Mouse (Mus musculus): Measurements from ENCODE around the gene Tceal3. TPM values are rescaled to one million over a fixed set of nuclear protein-coding genes. Genes with fewer than 3 reads are reported as not detected.
"Not testable (repeated sequence)": the region's sequence is repeated elsewhere in the genome, so short reads cannot be mapped to it uniquely, and the experiment has no call there.

Gene Tceal3
- polyA plus RNA-seq, 1 experiment from 2014 or later = 8.2 TPM

DNA sequence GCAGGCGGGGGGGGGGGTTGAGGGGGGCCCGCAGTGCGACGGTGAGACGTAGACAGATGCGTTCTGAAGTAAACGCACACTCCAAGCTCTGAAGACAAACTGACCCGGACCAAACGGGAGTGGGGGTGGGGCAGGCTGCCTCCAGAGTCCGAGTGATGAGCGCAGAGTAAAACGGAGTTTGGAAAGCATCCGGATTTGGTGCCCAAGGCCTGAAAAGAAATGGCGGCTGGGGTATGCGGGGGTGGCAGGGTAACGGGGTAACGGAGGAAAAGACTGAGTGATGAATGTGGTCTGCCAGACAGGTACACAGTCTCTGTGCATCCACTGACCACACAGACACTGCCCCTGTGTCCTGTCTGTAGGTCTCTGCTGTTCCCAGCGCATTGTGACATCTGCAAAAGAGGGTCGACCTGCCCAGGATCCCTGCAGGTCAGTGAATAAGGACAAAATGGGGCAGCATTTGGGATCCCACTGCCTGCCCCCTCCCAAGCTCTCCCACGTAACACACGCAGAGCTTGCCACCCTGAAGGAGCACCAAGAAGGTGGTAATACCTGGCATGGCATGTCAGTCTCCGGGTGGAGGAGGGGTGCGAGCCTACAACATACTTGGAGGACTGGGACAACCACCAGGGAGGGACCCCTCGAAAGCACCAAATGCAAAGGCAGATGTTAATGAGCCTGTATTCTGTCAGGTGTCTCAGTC, 76.3 kb downstream of the Tceal3 start:
- not testable (repeated sequence) for H3K27ac ChIP-seq (replicated peaks; ENCODE audit: low read depth, low read length); H3K36me3 ChIP-seq (replicated peaks; ENCODE audit: control insufficient read depth, insufficient read depth, low read depth, low read length); H3K9me3 ChIP-seq (replicated peaks; ENCODE audit: control insufficient read depth, low read length); ATAC-seq (replicated peaks; ENCODE audit: insufficient number of reproducible peaks, low FRiP score, low TSS enrichment, low read depth); H3K27me3 ChIP-seq (ENCODE audit: control insufficient read depth, insufficient read depth, low read length); H3K4me1 ChIP-seq (ENCODE audit: control insufficient read depth, insufficient read depth, low read length)
- 27% methylated on average over 20 of the region's 24 CpGs for WGBS
- peak; percentile 11 for DNase-seq (ENCODE audit: low spot score)
- H3K4me3 ChIP-seq (ENCODE audit: low read depth, low read length) = peak overlapping the region; percentile 41
- H3K9ac ChIP-seq (replicated peaks; ENCODE audit: low read length) = peak overlapping the region; percentile 55
- H3K4me2 ChIP-seq (ENCODE audit: low read depth, low read length) = peak overlapping the region; percentile 81

DNA sequence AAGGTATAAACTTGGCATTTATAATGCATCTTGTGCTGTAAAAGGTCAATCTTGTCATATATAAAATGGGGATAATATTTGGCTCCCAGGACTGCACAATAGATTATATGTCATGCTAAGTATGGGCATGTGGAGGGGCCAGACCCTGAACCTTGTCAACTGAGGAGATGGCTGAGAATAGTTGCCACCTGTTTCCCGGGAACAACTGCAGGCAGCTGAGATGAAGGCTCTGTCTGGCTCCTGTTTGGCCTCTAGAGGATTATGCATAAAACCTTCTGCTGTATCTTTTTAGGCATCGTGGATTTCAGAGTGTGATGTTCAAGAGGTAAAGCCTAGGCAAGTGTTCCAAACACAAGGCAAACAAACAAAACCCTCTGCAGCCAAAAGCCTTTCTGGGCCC, 78.2 kb downstream of the Tceal3 start:
- WGBS = 82% methylated on average over 2 of the region's 2 CpGs
- DNase-seq (ENCODE audit: low spot score) (no peak), ATAC-seq (replicated peaks; ENCODE audit: insufficient number of reproducible peaks, low FRiP score, low TSS enrichment, low read depth) (no peak)
- no peaks in the 10 kb centered on the region for H3K9me3 ChIP-seq (replicated peaks; ENCODE audit: control insufficient read depth, low read length)
- no peak overlapping the region for H3K27ac ChIP-seq (replicated peaks; ENCODE audit: low read depth, low read length)
- no peaks in the 10 kb centered on the region for H3K27me3 ChIP-seq (ENCODE audit: control insufficient read depth, insufficient read depth, low read length)
- no peak overlapping the region for H3K9ac ChIP-seq (replicated peaks; ENCODE audit: low read length)
- no peak overlapping the region for H3K4me2 ChIP-seq (ENCODE audit: low read depth, low read length)
- no peak overlapping the region for H3K4me3 ChIP-seq (ENCODE audit: low read depth, low read length)
- H3K4me1 ChIP-seq (ENCODE audit: control insufficient read depth, insufficient read depth, low read length) = no peaks in the 10 kb centered on the region
- H3K36me3 ChIP-seq (replicated peaks; ENCODE audit: control insufficient read depth, insufficient read depth, low read depth, low read length) = no peaks in the 10 kb centered on the region

DNA sequence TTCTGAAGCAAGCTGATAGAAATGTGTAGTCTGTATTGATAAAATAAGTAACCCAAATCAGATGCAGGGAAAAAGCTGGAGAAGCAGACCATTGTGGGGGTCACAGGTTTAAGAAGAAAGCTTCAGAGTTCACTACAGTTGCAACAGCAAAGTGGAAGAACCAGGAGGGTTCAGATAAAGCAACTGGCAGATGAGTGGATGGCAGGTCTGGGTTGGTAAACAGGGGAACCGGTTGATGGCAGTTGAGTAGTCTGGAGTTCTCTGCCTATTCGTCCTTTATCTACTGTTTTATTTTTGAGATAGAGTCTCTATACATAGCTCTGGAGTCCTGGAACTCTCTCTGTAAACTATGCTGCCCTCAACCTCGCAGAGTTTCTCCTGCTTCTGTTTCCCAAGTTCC, 90.3 kb downstream of the Tceal3 start:
- no peaks in the 10 kb centered on the region for H3K9me3 ChIP-seq (replicated peaks; ENCODE audit: control insufficient read depth, low read length)
- 66% methylated on average over 3 of the region's 3 CpGs for WGBS
- H3K4me2 ChIP-seq (ENCODE audit: low read depth, low read length) = no peak overlapping the region

DNA sequence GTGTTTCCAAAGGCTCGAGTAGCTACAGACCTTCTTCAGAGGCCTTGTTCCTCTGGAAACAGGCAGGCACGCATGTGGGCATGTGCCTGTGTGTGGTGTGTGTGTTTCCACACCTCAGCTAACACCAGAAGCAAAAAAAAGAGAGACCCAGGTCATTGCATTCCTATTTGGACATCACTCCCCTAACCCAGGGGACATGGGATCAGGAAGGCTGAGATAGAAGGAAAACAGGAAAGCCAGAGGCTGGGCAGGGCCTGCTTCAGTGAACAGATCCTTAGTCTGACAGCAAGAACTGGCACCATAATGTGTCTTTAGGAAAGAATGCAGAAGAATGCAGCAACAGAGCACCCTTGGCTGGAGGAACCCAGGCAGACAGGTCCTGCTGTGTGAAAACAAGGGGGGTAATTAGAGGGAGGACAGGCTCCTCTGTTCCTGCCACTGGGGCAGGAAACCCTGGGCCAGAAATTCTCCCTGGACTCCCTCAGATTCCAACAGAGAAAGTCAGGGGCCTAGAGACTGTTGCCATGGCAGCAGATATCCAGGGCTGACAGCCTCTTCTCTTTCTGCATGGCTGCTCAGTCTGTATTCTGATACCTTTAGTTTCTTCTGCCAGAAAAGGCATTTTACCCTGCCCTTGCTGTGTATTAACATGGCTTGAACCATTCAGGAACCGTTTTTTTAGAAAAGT, 101.1 kb downstream of the Tceal3 start:
- DNase-seq (ENCODE audit: low spot score) = not testable (repeated sequence)
- 54% methylated on average over 3 of the region's 3 CpGs for WGBS

More for the DNA sequence above, 90.3 kb downstream of the Tceal3 start:
- Histone ChIP-seq H3K36me3 (replicated peaks; ENCODE audit: control insufficient read depth, insufficient read depth, low read depth, low read length) (no peaks in the 10 kb centered on the region), H3K4me3 (ENCODE audit: low read depth, low read length) (no peak overlapping the region), H3K27ac (replicated peaks; ENCODE audit: low read depth, low read length) (no peak overlapping the region), H3K9ac (replicated peaks; ENCODE audit: low read length) (no peak overlapping the region), H3K4me1 (ENCODE audit: control insufficient read depth, insufficient read depth, low read length) (no peaks in the 10 kb centered on the region), H3K27me3 (ENCODE audit: control insufficient read depth, insufficient read depth, low read length) (no peaks in the 10 kb centered on the region)
- ATAC-seq (replicated peaks; ENCODE audit: insufficient number of reproducible peaks, low FRiP score, low TSS enrichment, low read depth) (no peak), DNase-seq (ENCODE audit: low spot score) (no peak)

DNA sequence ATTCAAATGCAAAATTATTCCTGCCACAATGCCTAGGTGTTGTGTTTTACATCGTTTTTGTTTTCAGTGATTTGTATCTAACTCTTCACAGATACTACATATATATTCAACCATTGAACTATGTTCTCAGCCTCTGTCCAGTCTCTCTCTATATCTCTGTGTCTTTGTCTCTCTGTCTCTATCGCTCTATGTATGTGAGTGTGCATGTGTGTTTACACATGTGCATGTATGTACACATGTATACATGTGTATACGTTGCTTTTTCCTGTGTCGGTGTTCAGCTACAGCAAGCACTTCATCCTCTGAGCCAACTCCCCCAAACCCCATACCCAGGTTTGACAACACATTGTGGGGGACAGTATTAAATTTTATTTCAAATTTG, 101.6 kb downstream of the Tceal3 start:
- H3K36me3 ChIP-seq (replicated peaks; ENCODE audit: control insufficient read depth, insufficient read depth, low read depth, low read length) = no peaks in the 10 kb centered on the region
- H3K27ac ChIP-seq (replicated peaks; ENCODE audit: low read depth, low read length) = no peak overlapping the region
- no peaks in the 10 kb centered on the region for H3K9me3 ChIP-seq (replicated peaks; ENCODE audit: control insufficient read depth, low read length)
- no peak overlapping the region for H3K9ac ChIP-seq (replicated peaks; ENCODE audit: low read length)
- no peak overlapping the region for H3K4me2 ChIP-seq (ENCODE audit: low read depth, low read length)
- no peaks in the 10 kb centered on the region for H3K4me1 ChIP-seq (ENCODE audit: control insufficient read depth, insufficient read depth, low read length)
- ATAC-seq (replicated peaks; ENCODE audit: insufficient number of reproducible peaks, low FRiP score, low TSS enrichment, low read depth) (no peak), DNase-seq (ENCODE audit: low spot score) (no peak)
- H3K4me3 ChIP-seq (ENCODE audit: low read depth, low read length) = no peak overlapping the region
- WGBS = 76% methylated on average over 4 of the region's 4 CpGs
- no peaks in the 10 kb centered on the region for H3K27me3 ChIP-seq (ENCODE audit: control insufficient read depth, insufficient read depth, low read length)

More for the DNA sequence above, 101.1 kb downstream of the Tceal3 start:
- not testable (repeated sequence) for H3K27ac ChIP-seq (replicated peaks; ENCODE audit: low read depth, low read length); H3K4me3 ChIP-seq (ENCODE audit: low read depth, low read length); H3K9me3 ChIP-seq (replicated peaks; ENCODE audit: control insufficient read depth, low read length); H3K27me3 ChIP-seq (ENCODE audit: control insufficient read depth, insufficient read depth, low read length); H3K4me1 ChIP-seq (ENCODE audit: control insufficient read depth, insufficient read depth, low read length); H3K4me2 ChIP-seq (ENCODE audit: low read depth, low read length); H3K36me3 ChIP-seq (replicated peaks; ENCODE audit: control insufficient read depth, insufficient read depth, low read depth, low read length); H3K9ac ChIP-seq (replicated peaks; ENCODE audit: low read length)
- peak; percentile 83 for ATAC-seq (replicated peaks; ENCODE audit: insufficient number of reproducible peaks, low FRiP score, low TSS enrichment, low read depth)

DNA sequence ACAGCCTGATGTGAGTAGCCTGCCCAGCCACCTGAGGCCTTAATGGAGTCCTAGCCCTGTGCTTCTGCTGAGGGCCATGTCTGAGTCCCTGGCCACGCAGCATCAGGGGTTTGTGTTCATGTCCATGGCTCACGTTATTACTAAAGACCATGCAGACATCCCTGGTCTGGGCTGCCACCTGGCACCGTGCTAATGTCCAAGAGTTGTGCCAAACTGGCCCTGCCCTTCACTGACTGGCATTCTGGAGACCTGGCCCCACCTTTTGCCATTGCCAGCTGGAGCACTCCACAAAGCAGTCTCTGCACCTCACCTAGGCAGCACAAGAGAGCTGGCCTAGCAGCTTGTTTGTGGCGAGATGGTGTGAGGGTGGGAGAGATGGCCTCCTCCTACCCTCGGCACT, 102.6 kb downstream of the Tceal3 start:
- DNase-seq (ENCODE audit: low spot score) = no peak
- Histone ChIP-seq H3K4me2 (ENCODE audit: low read depth, low read length) (no peak overlapping the region), H3K27me3 (ENCODE audit: control insufficient read depth, insufficient read depth, low read length) (no peaks in the 10 kb centered on the region), H3K36me3 (replicated peaks; ENCODE audit: control insufficient read depth, insufficient read depth, low read depth, low read length) (no peaks in the 10 kb centered on the region), H3K27ac (replicated peaks; ENCODE audit: low read depth, low read length) (no peak overlapping the region), H3K4me3 (ENCODE audit: low read depth, low read length) (no peak overlapping the region), H3K4me1 (ENCODE audit: control insufficient read depth, insufficient read depth, low read length) (no peaks in the 10 kb centered on the region), H3K9ac (replicated peaks; ENCODE audit: low read length) (no peak overlapping the region), H3K9me3 (replicated peaks; ENCODE audit: control insufficient read depth, low read length) (no peaks in the 10 kb centered on the region)
- WGBS = 89% methylated on average over 5 of the region's 5 CpGs
- ATAC-seq (replicated peaks; ENCODE audit: insufficient number of reproducible peaks, low FRiP score, low TSS enrichment, low read depth) = no peak

DNA sequence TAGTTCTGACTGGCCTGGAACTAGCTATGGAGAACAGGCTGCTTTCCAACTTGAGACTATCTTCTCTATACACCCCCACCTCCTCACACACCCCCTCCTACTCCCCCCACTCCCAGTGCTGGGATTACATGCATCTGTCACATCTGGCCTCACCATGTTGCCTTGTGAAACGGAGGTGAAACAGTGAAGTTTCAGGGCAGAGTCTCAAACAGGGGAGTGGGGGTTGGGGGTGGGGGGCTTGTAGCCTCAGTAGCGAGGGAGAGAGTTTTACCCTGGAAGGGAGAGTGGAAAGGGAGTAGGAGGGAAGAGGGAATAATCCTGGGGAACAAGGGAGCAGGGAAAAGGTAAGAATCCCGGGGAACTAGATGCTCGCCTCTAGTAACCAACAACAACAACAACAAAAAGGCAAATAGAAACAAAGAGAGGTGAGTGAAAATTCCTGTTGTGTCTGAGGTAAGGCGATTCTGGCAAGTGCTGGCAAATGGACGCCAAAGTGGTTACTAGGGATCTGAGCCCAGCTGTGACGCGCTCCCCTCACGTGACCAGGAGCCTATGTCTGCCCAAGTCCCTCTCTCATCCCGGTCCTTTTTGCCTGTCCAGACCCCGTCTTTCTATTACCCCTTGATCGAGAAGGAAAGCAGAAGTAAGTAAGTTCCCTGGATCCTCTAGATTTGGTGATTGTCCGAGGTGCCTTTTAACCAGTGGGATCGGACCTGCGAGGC, 117.0 kb downstream of the Tceal3 start, which contains the start of gene Tceal1:
Gene Tceal1 (plus strand): TSS at position 537 of the 722 bp plus-strand sequence.
- 26% methylated on average over 15 of the region's 15 CpGs for WGBS
- Histone ChIP-seq H3K27me3 (ENCODE audit: control insufficient read depth, insufficient read depth, low read length) (no peaks in the 10 kb centered on the region), H3K4me3 (ENCODE audit: low read depth, low read length) (peak within 1 kb of the TSS; percentile 49), H3K27ac (replicated peaks; ENCODE audit: low read depth, low read length) (peak within 1 kb of the TSS; percentile 52), H3K9me3 (replicated peaks; ENCODE audit: control insufficient read depth, low read length) (no peaks in the 10 kb centered on the region), H3K36me3 (replicated peaks; ENCODE audit: control insufficient read depth, insufficient read depth, low read depth, low read length) (no peaks in the 10 kb centered on the region), H3K4me2 (ENCODE audit: low read depth, low read length) (peak within 1 kb of the TSS; percentile 48), H3K4me1 (ENCODE audit: control insufficient read depth, insufficient read depth, low read length) (no peaks in the 10 kb centered on the region), H3K9ac (replicated peaks; ENCODE audit: low read length) (peak within 1 kb of the TSS; percentile 68)
- DNase-seq (ENCODE audit: low spot score) = peak; percentile 73
- peak; percentile 93 for ATAC-seq (replicated peaks; ENCODE audit: insufficient number of reproducible peaks, low FRiP score, low TSS enrichment, low read depth)
